Comparison of ENCODE assay signal across 7 mouse cellular contexts in genomic region chr13:76017974-76018843, GRCm38 (mm10). TPM values are rescaled to one million over a fixed set of nuclear protein-coding genes. Genes with fewer than 3 reads are reported as not detected.
DNase-seq lines count a peak whose midpoint lies in the region; ATAC-seq lines count a peak whose summit lies in the region.

Gene Rfesd (minus strand): TSS chr13:76018719.

- intact Hi-C loops in gastrocnemius, postnatal 36 days (cut with DNase I) = loop anchor here (1.0 kb wide), 1 partner anchor 75 kb away; the partner anchor contains the start of gene Rhobtb3
- intact Hi-C loops in left cerebral cortex, postnatal 25 days (cut with DNase I) = loop anchor here (1.0 to 5.0 kb wide), 3 partner anchors 75 to 127 kb away; partner anchors contain the start of genes Arsk, Rhobtb3 and Ttc37

- H3K9ac ChIP-seq in intestine, embryonic 15.5 days = peak within 1 kb of the TSS; percentile 83

- no peaks in the 10 kb centered on the region for H3K36me3 ChIP-seq in intestine, embryonic 15.5 days
- no peaks in the 10 kb centered on the region for H3K36me3 ChIP-seq in midbrain, embryonic 10.5 days

- peak; percentile 95 to 97 for DNase-seq in adrenal gland, adult 18-20 months (ENCODE audit: low spot score in 2 of 2)
- peak; percentile 100 for DNase-seq in embryo, embryonic 11 days
- peak; percentile 94 to 97 for DNase-seq in gastrocnemius, postnatal 36 days
- DNase-seq in left cerebral cortex, postnatal 25 days (ENCODE audit: low spot score in 2 of 2) = peak; percentile 93 to 98
- peak; percentile 97 for DNase-seq in midbrain, embryonic 10.5 days (ENCODE audit: low spot score)
- DNase-seq in right cerebral cortex, postnatal 4 days = peak; percentile 97

- H3K27me3 ChIP-seq in intestine, embryonic 15.5 days (replicated peaks) = no peaks in the 10 kb centered on the region
- H3K27me3 ChIP-seq in midbrain, embryonic 10.5 days (ENCODE audit: low read depth, poor library complexity, severe bottlenecking) = no peaks in the 10 kb centered on the region

- H3K4me3 ChIP-seq in intestine, embryonic 15.5 days (replicated peaks) = peak within 1 kb of the TSS; percentile 70
- peak within 1 kb of the TSS; percentile 80 for H3K4me3 ChIP-seq in midbrain, embryonic 10.5 days

- peak; percentile 100 for ATAC-seq in intestine, embryonic 15.5 days

- H3K27ac ChIP-seq in intestine, embryonic 15.5 days = peak within 1 kb of the TSS; percentile 95
- peak within 1 kb of the TSS; percentile 95 for H3K27ac ChIP-seq in midbrain, embryonic 10.5 days (replicated peaks)

- H3K4me2 ChIP-seq in intestine, embryonic 15.5 days (replicated peaks) = peak within 1 kb of the TSS; percentile 67

- H3K4me1 ChIP-seq in intestine, embryonic 15.5 days (replicated peaks) = no peaks in the 10 kb centered on the region; the same call in 1 of the 2 replicates
- H3K4me1 ChIP-seq in midbrain, embryonic 10.5 days = peaks cover 15% of the 10 kb centered on the region

- H3K9me3 ChIP-seq in intestine, embryonic 15.5 days = no peaks in the 10 kb centered on the region
- no peaks in the 10 kb centered on the region for H3K9me3 ChIP-seq in midbrain, embryonic 10.5 days (replicated peaks)

- under 1% methylated on average over 50 of the region's 50 CpGs for WGBS in intestine, embryonic 15.5 days
- 2% methylated on average over 50 of the region's 50 CpGs for WGBS in midbrain, embryonic 10.5 days

RNA-seq across cellular contexts. Expression of gene Rfesd, which starts in this region (rescaled TPM):
- total RNA-seq in adrenal gland, adult 18-20 months (2021) = 10 to 100 TPM; 18.9 to 19.2 TPM
- 10 to 100 TPM; 17.6 to 19.6 TPM for total RNA-seq in gastrocnemius, postnatal 36 days (2021)
- 19.9 and 21.2 TPM in 2 replicates for polyA plus RNA-seq in intestine, embryonic 15.5 days (2015; fragmentation: Nextera tagmentation; extraction: Ambion mirVana)
- total RNA-seq in left cerebral cortex, postnatal 25 days (2021) = 10 to 100 TPM; 15.7 to 18.8 TPM
- 19.7 and 26.5 TPM in 2 replicates for polyA plus RNA-seq in midbrain, embryonic 10.5 days (2016; fragmentation: Nextera tagmentation; extraction: Ambion mirVana)

Comparison
In these comparisons a context has a peak if more than half of its experiments do, and no peak if none do; other contexts are left out.
1. Peak in every context shown above with its lines: DNase-seq, ATAC-seq, H3K4me3 ChIP-seq and H3K27ac ChIP-seq.